Mouse (Mus musculus) bone marrow, adult 2 months (tissue): ENCODE measurements at regions not wholly inside any gene's neighbourhood (a gene's known extent, or its start where the extent isn't known, plus 50 kb on each side); places are given as distances from the start of the nearest gene placed in this dataset.

ENCODE experiments used
- CTCF ChIP-seq: fragments of 200-500 bp; IDR thresholded peaks from 2 replicates; pipeline ENCODE4 v1.5.1; 2011; ENCODE audit warnings: low read length, control low read depth; ENCODE audit not compliant: control insufficient read depth, insufficient read depth
- POLR2A ChIP-seq: fragments of 200-500 bp; IDR thresholded peaks from 2 replicates; pipeline ENCODE4 v1.6.1; 2011; ENCODE audit warnings: low read depth, mild to moderate bottlenecking, control low read depth, low read length, borderline replicate concordance; ENCODE audit not compliant: control insufficient read depth

DNA sequence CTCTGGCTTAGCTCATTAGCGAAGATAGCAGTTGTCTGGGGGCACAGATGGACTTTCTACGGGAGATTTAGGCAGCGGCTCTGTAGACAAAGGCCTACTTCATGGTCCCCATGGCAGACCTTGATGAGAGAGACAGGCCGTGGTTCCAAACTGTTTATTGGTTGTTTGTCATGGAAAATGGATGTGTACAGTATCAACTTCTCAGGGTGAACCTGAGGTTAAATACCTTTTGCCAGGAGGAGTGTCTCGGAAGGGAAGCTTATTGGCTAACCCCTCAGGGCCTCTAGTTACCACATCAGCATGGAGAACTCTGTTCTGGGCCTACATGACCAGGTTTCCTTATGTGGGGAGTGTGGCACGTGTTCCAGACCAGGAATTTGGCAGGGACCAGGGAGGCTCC lies 59.1 kb upstream of the Arl4c start:
- TF ChIP-seq POLR2A (no peak), CTCF (no peak)
